Mouse (Mus musculus): ENCODE results near the gene Baiap2l1. TPM values are rescaled to one million over a fixed set of nuclear protein-coding genes. Genes with fewer than 3 reads are reported as not detected.

Gene Baiap2l1
- 4.7 to 6.5 TPM (median 5.6 TPM) in 4 replicates for total RNA-seq (2023; ENCODE audit: inconsistent age)

GRCm38 (mm10) chr5:144357881-144358591, at the start of gene Baiap2l1:
TSS of gene Baiap2l1 (minus strand) at chr5:144358112.

GRCm38 (mm10) chr5:144243901-144244487, 113.9 kb downstream of the Baiap2l1 start, which contains the start of gene Bri3:
TSS of gene Bri3 (plus strand) at chr5:144244437.

GRCm38 (mm10) chr5:144223503-144223862, 134.4 kb downstream of the Baiap2l1 start, which contains the start of gene Tecpr1:
TSS of gene Tecpr1 (minus strand) at chr5:144223615.

Other genes starting within 250 kb of the Baiap2l1 start
- gene Bhlha15, start 167.8 kb downstream of the Baiap2l1 start, total RNA-seq (2023; ENCODE audit: inconsistent age): 6.6 to 8.0 TPM (median 7.1 TPM) in 4 replicates
- 192 to 216 TPM (median 212 TPM) in 4 replicates for gene Tecpr1, start 134.5 kb downstream of the Baiap2l1 start, total RNA-seq (2023; ENCODE audit: inconsistent age)
- gene Bri3, start 113.7 kb downstream of the Baiap2l1 start, total RNA-seq (2023; ENCODE audit: inconsistent age): 106 to 116 TPM (median 108 TPM) in 4 replicates
- gene Nptx2, start 187.8 kb upstream of the Baiap2l1 start, total RNA-seq (2023; ENCODE audit: inconsistent age): not detected in 4 replicates

Data from B cell, adult (primary cell).